Mouse (Mus musculus) lung, adult 2 months (tissue): ENCODE data around the gene Rrp36. TPM values are rescaled to one million over a fixed set of nuclear protein-coding genes. Genes with fewer than 3 reads are reported as not detected.

ENCODE experiments used
- DNase-seq: peaks from one replicate; pipeline ENCODE4 v3.0.0; 2022
- H3K4me1 ChIP-seq: fragments of 200-500 bp; 2 replicates; pipeline ENCODE4 v1.6.1; 2011; ENCODE audit warnings: low read length; ENCODE audit not compliant: control insufficient read depth, insufficient read depth
- H3K4me3 ChIP-seq: fragments of 200-500 bp; replicated peaks from 2 replicates; pipeline ENCODE3; 2011; ENCODE audit warnings: low read depth, mild to moderate bottlenecking, control low read depth, low read length; ENCODE audit errors: extremely low read depth
- CTCF ChIP-seq: fragments of 200-500 bp; IDR thresholded peaks from 2 replicates; pipeline ENCODE4 v1.5.1; 2011; ENCODE audit warnings: mild to moderate bottlenecking, low read length, control low read depth; ENCODE audit not compliant: insufficient read depth
- POLR2A ChIP-seq: fragments of 200-500 bp; IDR thresholded peaks from 2 replicates; pipeline ENCODE4 v1.6.1; 2011; ENCODE audit warnings: low read depth, mild to moderate bottlenecking, control low read depth, low read length, borderline replicate concordance; ENCODE audit errors: extremely low read depth
- WGBS: fragments of 180-500 bp; shearing (Covaris S2); methylation state at CpG from one replicate; pipeline ENCODE4 v1.1.7; 2018; 5-methylcytosine and 5-hydroxymethylcytosine counted together
- polyA plus RNA-seq: library from polyadenylated mRNA; depleted of rRNA; stranded (reverse); fragments of >200 nt; gene quantifications from 2 replicates; pipeline ENCODE4 v1.2.3, GENCODE M21; 2012; rRNA removed

The Rrp36 gene
- 27.3 and 30.8 TPM in 2 replicates for polyA plus RNA-seq

- under 1% methylated on average over 43 of the region's 43 CpGs for WGBS
- TF ChIP-seq CTCF (no peak), POLR2A (peak; percentile 90; the same call in 1 of the 2 replicates)
- Histone ChIP-seq H3K4me1 (peaks cover 4% of the 10 kb centered on the region), H3K4me3 (peak within 1 kb of the TSS; percentile 76)
- peak; percentile 91 for DNase-seq
These were observed at the start of gene Rrp36 for GRCm38 (mm10) chr17:46673850-46674529. TSS of gene Rrp36 (minus strand) at chr17:46674352.

GRCm38 (mm10) chr17:46721077-46721476 lies 46.9 kb upstream of the Rrp36 start:
- Histone ChIP-seq H3K4me1 (no peaks in the 10 kb centered on the region), H3K4me3 (no peak overlapping the region)
- TF ChIP-seq POLR2A = no peak
- no peak for TF ChIP-seq CTCF
- WGBS = 87% methylated on average over 7 of the region's 7 CpGs
- DNase-seq = no peak

- Histone ChIP-seq H3K4me1 (peaks cover 4% of the 10 kb centered on the region), H3K4me3 (no peak overlapping the region)
- TF ChIP-seq POLR2A (no peak), CTCF (no peak)
- no peak for DNase-seq
- WGBS = 92% methylated on average over 11 of the region's 11 CpGs
These were observed 40.8 kb upstream of the Rrp36 start for GRCm38 (mm10) chr17:46714756-46715481.

GRCm38 (mm10) chr17:46713849-46714248 lies 39.7 kb upstream of the Rrp36 start:
- TF ChIP-seq CTCF = no peak
- no peak for DNase-seq
- H3K4me3 ChIP-seq = no peak overlapping the region
- H3K4me1 ChIP-seq = peaks cover 4% of the 10 kb centered on the region
- 85% methylated on average over 9 of the region's 9 CpGs for WGBS

GRCm38 (mm10) chr17:46712442-46712841 lies 38.3 kb upstream of the Rrp36 start:
- WGBS = 34% methylated on average over 7 of the region's 7 CpGs
- H3K4me3 ChIP-seq = peak overlapping the region; percentile 13
- no peak for DNase-seq
- peaks cover 4% of the 10 kb centered on the region for H3K4me1 ChIP-seq
- TF ChIP-seq CTCF (no peak), POLR2A (no peak)

- TF ChIP-seq POLR2A = no peak
- TF ChIP-seq CTCF = no peak
- H3K4me1 ChIP-seq = peaks cover 4% of the 10 kb centered on the region
- WGBS = under 1% methylated on average over 49 of the region's 76 CpGs
- H3K4me3 ChIP-seq = peak overlapping the region; percentile 81
- peak; percentile 39 for DNase-seq
These were observed 37.6 kb upstream of the Rrp36 start for GRCm38 (mm10) chr17:46711612-46712271.

GRCm38 (mm10) chr17:46710959-46711597 lies 36.9 kb upstream of the Rrp36 start, which contains the start of gene Pex6:
TSS of gene Pex6 (plus strand) at chr17:46711463.
- peaks cover 4% of the 10 kb centered on the region for H3K4me1 ChIP-seq
- 5% methylated on average over 36 of the region's 36 CpGs for WGBS
- peak; percentile 87 for DNase-seq
- TF ChIP-seq CTCF = no peak
- peak; percentile 79; the same call in 1 of the 2 replicates for TF ChIP-seq POLR2A
- H3K4me3 ChIP-seq = peak within 1 kb of the TSS; percentile 81

- Histone ChIP-seq H3K4me3 (no peak overlapping the region), H3K4me1 (peaks cover 5% of the 10 kb centered on the region)
- 85% methylated on average over 14 of the region's 14 CpGs for WGBS
- no peak for DNase-seq
- TF ChIP-seq CTCF (no peak), POLR2A (no peak)
These were observed 32.4 kb upstream of the Rrp36 start for GRCm38 (mm10) chr17:46706375-46707089.
